Mouse (Mus musculus) hindbrain, postnatal 0 days (tissue): ENCODE data around the gene Kptn. TPM values are rescaled to one million over a fixed set of nuclear protein-coding genes. Genes with fewer than 3 reads are reported as not detected.

Experiments
- ATAC-seq: fragments of 200-750 bp; cut with Nextera tagmentation; 2 replicates; pipeline ENCODE4 v1.8.0; 2017; ENCODE audit warnings: mild to moderate bottlenecking, moderate TSS enrichment, moderate library complexity
- DNase-seq: peaks from one replicate; pipeline ENCODE4 v3.0.0-alpha.2; 2015; ENCODE audit warnings: low spot score
- H3K27ac ChIP-seq: fragments of 300-500 bp; sonication (generic); 2 replicates; pipeline ENCODE4 v1.5.1; 2014; ENCODE audit warnings: mild to moderate bottlenecking
- H3K27me3 ChIP-seq: fragments of 300-500 bp; sonication (generic); 2 replicates; pipeline ENCODE4 v1.6.1; 2014; ENCODE audit warnings: low read length, mixed read lengths; ENCODE audit not compliant: insufficient read depth
- H3K36me3 ChIP-seq: fragments of 300-500 bp; sonication (generic); 2 replicates; pipeline ENCODE4 v1.6.1; 2014; ENCODE audit warnings: low read length, mixed read lengths; ENCODE audit not compliant: insufficient read depth
- H3K4me1 ChIP-seq: fragments of 300-500 bp; sonication (generic); 2 replicates; pipeline ENCODE4 v1.6.1; 2014; ENCODE audit warnings: antibody characterized with exemption, low read length, mixed read lengths; ENCODE audit not compliant: insufficient read depth
- H3K4me2 ChIP-seq: fragments of 300-500 bp; sonication (generic); 2 replicates; pipeline ENCODE4 v1.6.1; 2014; ENCODE audit warnings: low read depth, mild to moderate bottlenecking, low read length, moderate library complexity, mixed read lengths
- H3K4me3 ChIP-seq: fragments of 300-500 bp; sonication (generic); 2 replicates; pipeline ENCODE4 v1.5.1; 2014; ENCODE audit warnings: low read length
- H3K9ac ChIP-seq: fragments of 300-500 bp; sonication (generic); replicated peaks from 2 replicates; pipeline ENCODE4 v1.6.1; 2014; ENCODE audit warnings: mild to moderate bottlenecking, low read length, moderate library complexity, mixed read lengths
- H3K9me3 ChIP-seq: fragments of 300-500 bp; sonication (generic); 2 replicates; pipeline ENCODE4 v1.6.1; 2016; ENCODE audit warnings: low read length, mixed read lengths
- CTCF ChIP-seq: IDR thresholded peaks from 2 replicates; pipeline ENCODE4 v1.5.1; 2016; ENCODE audit warnings: antibody characterized with exemption, control low read depth, low read depth
- WGBS: fragments of 180-500 bp; shearing (Covaris S2); extraction: QIAGEN DNeasy Blood & Tissue Kit; methylation state at CpG from one replicate; pipeline ENCODE4 v1.1.7; 2014; 5-methylcytosine and 5-hydroxymethylcytosine counted together
- polyA plus RNA-seq: library from polyadenylated mRNA; unstranded; fragments of >200 nt; fragmentation: Nextera tagmentation; extraction: Ambion mirVana; gene quantifications from 2 replicates; pipeline ENCODE4 v1.2.1, GENCODE M21; 2015
- total RNA-seq: library from RNA; depleted of rRNA; stranded (reverse); fragments of >200 nt; gene quantifications from 2 replicates; pipeline ENCODE4 v1.2.3, GENCODE M21; 2014

Kptn gene
- total and polyA plus RNA-seq, 2 experiments from 2014 or later: 33.2 to 33.3 TPM

- Histone ChIP-seq H3K4me1 (peaks cover 11% of the 10 kb centered on the region; the same call in 1 of the 2 replicates), H3K4me2 (no peak overlapping the region), H3K27me3 (no peaks in the 10 kb centered on the region), H3K9ac (no peak overlapping the region), H3K36me3 (peaks cover 50% of the 10 kb centered on the region), H3K9me3 (no peaks in the 10 kb centered on the region), H3K27ac (no peak overlapping the region), H3K4me3 (no peak overlapping the region)
- TF ChIP-seq CTCF: no peak
- 70% methylated on average over 3 of the region's 3 CpGs for WGBS
- DNase-seq: no peak
- ATAC-seq: no peak
These were observed 2.6 kb upstream of the Kptn start for GRCm38 (mm10) chr7:16117100-16117499.

GRCm38 (mm10) chr7:16120262-16120600 lies 536 bp downstream of the Kptn start:
- no peaks in the 10 kb centered on the region for H3K27me3 ChIP-seq
- H3K36me3 ChIP-seq: peaks cover 22% of the 10 kb centered on the region
- ATAC-seq (peak; percentile 10), DNase-seq (no peak)
- H3K9ac ChIP-seq: peak overlapping the region; percentile 71
- H3K4me3 ChIP-seq: peak overlapping the region; percentile 83
- H3K9me3 ChIP-seq: no peaks in the 10 kb centered on the region
- H3K4me2 ChIP-seq: peak overlapping the region; percentile 65
- TF ChIP-seq CTCF: no peak
- peaks cover 11% of the 10 kb centered on the region; the same call in 1 of the 2 replicates for H3K4me1 ChIP-seq
- H3K27ac ChIP-seq: peak overlapping the region; percentile 94; the same call in 1 of the 2 replicates
- WGBS: 47% methylated on average over 9 of the region's 9 CpGs

DNA sequence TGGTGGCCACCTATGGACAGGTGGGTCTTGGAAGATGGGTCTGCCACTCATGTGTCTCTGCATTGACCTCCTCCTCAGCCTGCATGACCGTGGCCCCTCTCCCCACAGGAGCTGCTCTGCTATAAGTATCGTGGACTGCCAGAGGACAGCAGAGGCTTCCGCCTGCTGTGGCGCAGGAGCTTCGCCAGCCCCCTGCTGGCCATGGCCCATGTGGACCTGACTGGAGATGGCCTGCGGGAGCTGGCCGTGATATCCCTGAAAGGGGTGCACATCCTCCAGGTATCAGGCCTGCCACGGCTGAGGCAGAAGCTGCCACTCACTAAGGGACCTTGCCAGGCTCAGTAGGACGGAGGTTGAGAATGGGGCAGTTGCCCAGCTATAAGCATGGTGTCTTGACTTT lies 6.1 kb downstream of the Kptn start:
- H3K4me2 ChIP-seq: no peak overlapping the region
- no peak overlapping the region for H3K27ac ChIP-seq
- no peak overlapping the region for H3K9ac ChIP-seq
- TF ChIP-seq CTCF: no peak
- H3K27me3 ChIP-seq: no peaks in the 10 kb centered on the region
- ATAC-seq: no peak
- H3K4me1 ChIP-seq: peaks cover 10% of the 10 kb centered on the region
- 85% methylated on average over 9 of the region's 9 CpGs for WGBS
- no peaks in the 10 kb centered on the region for H3K9me3 ChIP-seq
- DNase-seq: no peak
- H3K36me3 ChIP-seq: peaks cover 7% of the 10 kb centered on the region; the same call in 1 of the 2 replicates
- no peak overlapping the region for H3K4me3 ChIP-seq

- peak; percentile 37 for DNase-seq
- H3K9me3 ChIP-seq: no peaks in the 10 kb centered on the region
These were observed 8.6 kb downstream of the Kptn start for GRCm38 (mm10) chr7:16128344-16128743.

DNA sequence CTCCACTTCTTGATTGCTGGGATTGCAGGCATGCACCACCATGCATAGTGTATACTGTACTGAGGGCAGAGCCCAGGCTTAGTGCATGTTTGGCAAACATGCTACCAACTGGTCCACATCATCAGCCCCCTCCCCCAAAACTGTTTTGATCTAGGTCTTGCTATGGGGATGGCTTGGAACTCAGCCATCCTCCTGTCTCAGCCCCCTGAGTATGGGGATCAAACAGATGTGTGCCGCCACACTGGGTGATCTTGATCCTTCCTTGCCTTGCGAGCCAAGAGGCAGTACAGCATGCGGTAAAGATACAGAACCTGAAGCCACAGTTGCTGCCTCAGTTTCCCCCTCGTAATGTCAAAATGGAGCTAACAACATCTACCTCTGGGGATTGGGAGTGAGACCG lies 9.2 kb downstream of the Kptn start:
- peaks cover 12% of the 10 kb centered on the region for H3K4me1 ChIP-seq
- peak overlapping the region; percentile 68; the same call in 1 of the 2 replicates for H3K27ac ChIP-seq
- H3K36me3 ChIP-seq: peaks cover 7% of the 10 kb centered on the region; the same call in 1 of the 2 replicates

More at GRCm38 (mm10) chr7:16128344-16128743, 8.6 kb downstream of the Kptn start:
- no peak for ATAC-seq
- H3K4me1 ChIP-seq: peaks cover 12% of the 10 kb centered on the region
- no peak overlapping the region for H3K27ac ChIP-seq
- TF ChIP-seq CTCF: no peak
- H3K4me3 ChIP-seq: no peak overlapping the region
- WGBS: 53% methylated on average over 6 of the region's 6 CpGs
- peaks cover 7% of the 10 kb centered on the region; the same call in 1 of the 2 replicates for H3K36me3 ChIP-seq
- H3K9ac ChIP-seq: no peak overlapping the region
- H3K4me2 ChIP-seq: no peak overlapping the region
- H3K27me3 ChIP-seq: no peaks in the 10 kb centered on the region

DNA sequence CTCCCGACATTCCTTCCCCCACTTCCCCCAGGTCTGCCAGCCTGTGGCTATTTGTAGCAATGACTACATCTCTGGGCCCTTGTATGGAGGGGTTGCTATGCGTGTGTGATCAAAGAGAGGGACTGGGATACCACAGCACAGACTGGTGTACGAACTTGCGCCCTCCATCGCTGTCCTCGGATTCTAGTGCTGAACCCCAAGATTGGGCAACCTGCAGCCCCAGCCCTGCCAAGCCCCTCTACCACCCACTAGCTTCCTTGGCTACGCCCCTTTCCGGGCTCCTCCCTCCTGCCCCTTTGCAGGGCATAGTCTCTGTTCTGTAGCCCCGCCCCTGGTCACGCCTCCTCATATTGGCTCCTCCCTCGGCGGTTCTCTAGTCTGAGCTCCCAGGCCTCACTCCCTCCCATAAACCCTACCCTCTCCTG lies 9.7 kb downstream of the Kptn start, which contains the start of gene Slc8a2:
TSS of gene Slc8a2 (plus strand) at position 406 of the 425 bp plus-strand sequence.
- Histone ChIP-seq H3K36me3 (peaks cover 7% of the 10 kb centered on the region; the same call in 1 of the 2 replicates), H3K4me3 (peak within 1 kb of the TSS; percentile 43), H3K4me2 (peak within 1 kb of the TSS; percentile 57), H3K27me3 (no peaks in the 10 kb centered on the region), H3K9me3 (no peaks in the 10 kb centered on the region), H3K4me1 (peaks cover 13% of the 10 kb centered on the region), H3K27ac (peak within 1 kb of the TSS; percentile 68), H3K9ac (peak within 1 kb of the TSS; percentile 64)
- TF ChIP-seq CTCF: no peak
- 1% methylated on average over 12 of the region's 12 CpGs for WGBS
- peak; percentile 91 for ATAC-seq
- DNase-seq: peak; percentile 90

More for the DNA sequence above, 9.2 kb downstream of the Kptn start:
- Histone ChIP-seq H3K27me3 (no peaks in the 10 kb centered on the region), H3K4me2 (peak overlapping the region; percentile 57), H3K9me3 (no peaks in the 10 kb centered on the region), H3K9ac (peak overlapping the region; percentile 64), H3K4me3 (peak overlapping the region; percentile 43)
- TF ChIP-seq CTCF: no peak
- ATAC-seq (no peak), DNase-seq (no peak)
- 56% methylated on average over 5 of the region's 5 CpGs for WGBS
